Mouse (Mus musculus) G1E (cell line): ENCODE measurements around the gene Top1.

Experiments used
- CTCF ChIP-seq: IDR thresholded peaks from 2 replicates; pipeline ENCODE4 v1.5.1; 2012; ENCODE audit warnings: low read depth, low read length, inconsistent platforms, mixed read lengths
- GATA1 ChIP-seq: IDR thresholded peaks from 2 replicates; pipeline ENCODE4 v1.6.1; 2012; ENCODE audit warnings: borderline replicate concordance, low read length, inconsistent platforms, mixed read lengths

GRCm38 (mm10) chr2:160648097-160648496 is 2.4 kb downstream of the Top1 start:
- no peak for TF ChIP-seq GATA1
- no peak for TF ChIP-seq CTCF
